Mouse (Mus musculus) activated CD4-positive, CD25-positive, alpha-beta regulatory T cell, adult 4 months (primary cell): ENCODE results near the gene Qpctl. TPM values are rescaled to one million over a fixed set of nuclear protein-coding genes. Genes with fewer than 3 reads are reported as not detected.

Experiments
- polyA plus RNA-seq, 2 experiments: library from polyadenylated mRNA; unstranded; fragments of 100-300 nt; shearing (Covaris generic); gene quantifications; one replicate each; pipeline ENCODE4 v1.2.1; 2017

Gene Qpctl
- polyA plus RNA-seq, 2 experiments from 2014 or later, result 8.9 to 11.6 TPM

Other genes with a start within 250 kb of the Qpctl start
- gene Ccdc61, start 238.9 kb downstream of the Qpctl start, polyA plus RNA-seq, result 1 to 10 TPM; 5.3 to 9.2 TPM
- gene Nova2, start 223.4 kb downstream of the Qpctl start, polyA plus RNA-seq, result not detected
- under 1 TPM in 1 of 2 experiments, not detected in 1; 0.31 TPM for gene Nanos2, start 161.9 kb downstream of the Qpctl start, polyA plus RNA-seq
- 1 to 10 TPM; 2.2 to 2.8 TPM for gene Mypop, start 158.0 kb downstream of the Qpctl start, polyA plus RNA-seq
- gene Irf2bp1, start 145.2 kb downstream of the Qpctl start, polyA plus RNA-seq, result 1 to 10 TPM; 2.0 to 3.0 TPM
- gene Foxa3, start 125.8 kb downstream of the Qpctl start, polyA plus RNA-seq, result under 1 TPM in 1 of 2 experiments, not detected in 1; 0.16 TPM
- 10 to 100 TPM in 1 of 2 experiments, 1 to 10 TPM in 1; 10.0 to 10.3 TPM for gene Sympk, start 124.9 kb downstream of the Qpctl start, polyA plus RNA-seq
- not detected for gene Rsph6a, start 94.6 kb downstream of the Qpctl start, polyA plus RNA-seq
- not detected for gene Dmwd, start 73.1 kb downstream of the Qpctl start, polyA plus RNA-seq
- not detected for gene Dmpk, start 65.4 kb downstream of the Qpctl start, polyA plus RNA-seq
- under 1 TPM in 1 of 2 experiments, not detected in 1; 0.25 TPM for gene Six5, start 54.7 kb downstream of the Qpctl start, polyA plus RNA-seq
- gene Gm4969, start 30.9 kb downstream of the Qpctl start, polyA plus RNA-seq, result not detected
- 10 to 100 TPM; 17.1 to 17.7 TPM for gene Fbxo46, start 29.4 kb downstream of the Qpctl start, polyA plus RNA-seq
- gene Snrpd2, start 431 bp upstream of the Qpctl start, polyA plus RNA-seq, result 10 to 100 TPM; 85.2 to 96.5 TPM
- gene Gipr, start 16.8 kb upstream of the Qpctl start, polyA plus RNA-seq, result not detected
- 10 to 100 TPM in 1 of 2 experiments, 1 to 10 TPM in 1; 5.2 to 16.9 TPM for gene Eml2, start 27.1 kb upstream of the Qpctl start, polyA plus RNA-seq
- under 1 TPM in 1 of 2 experiments, not detected in 1; 0.30 TPM for gene Gpr4, start 63.2 kb upstream of the Qpctl start, polyA plus RNA-seq
- gene Opa3, start 79.0 kb upstream of the Qpctl start, polyA plus RNA-seq, result 10 to 100 TPM; 16.6 to 16.9 TPM
- 100 to 1,000 TPM in 1 of 2 experiments, 10 to 100 TPM in 1; 96.0 to 113 TPM for gene Vasp, start 122.5 kb upstream of the Qpctl start, polyA plus RNA-seq
- gene Ppm1n, start 130.8 kb upstream of the Qpctl start, polyA plus RNA-seq, result 1 to 10 TPM; 1.1 to 1.2 TPM
- gene Rtn2, start 133.3 kb upstream of the Qpctl start, polyA plus RNA-seq, result not detected
- 1 to 10 TPM in 1 of 2 experiments, under 1 TPM in 1; 0.79 to 1.1 TPM for gene Fosb, start 160.8 kb upstream of the Qpctl start, polyA plus RNA-seq
- 10 to 100 TPM; 61.1 to 72.3 TPM for gene Ercc1, start 195.5 kb upstream of the Qpctl start, polyA plus RNA-seq
- 10 to 100 TPM; 19.4 to 20.2 TPM for gene Cd3eap, start 210.2 kb upstream of the Qpctl start, polyA plus RNA-seq
- gene Ppp1r13l, start 210.5 kb upstream of the Qpctl start, polyA plus RNA-seq, result under 1 TPM in 1 of 2 experiments, not detected in 1; 0.17 TPM
- 10 to 100 TPM in 1 of 2 experiments, 1 to 10 TPM in 1; 4.7 to 10.8 TPM for gene Ercc2, start 232.7 kb upstream of the Qpctl start, polyA plus RNA-seq